Mouse (Mus musculus) bone marrow, adult 2 months (tissue): Measurements from ENCODE around the gene Nit1.

Experiments
- CTCF ChIP-seq: fragments of 200-500 bp; IDR thresholded peaks from 2 replicates; pipeline ENCODE4 v1.5.1; 2011; ENCODE audit warnings: low read length, control low read depth; ENCODE audit not compliant: control insufficient read depth, insufficient read depth
- POLR2A ChIP-seq: fragments of 200-500 bp; IDR thresholded peaks from 2 replicates; pipeline ENCODE4 v1.6.1; 2011; ENCODE audit warnings: low read depth, mild to moderate bottlenecking, control low read depth, low read length, borderline replicate concordance; ENCODE audit not compliant: control insufficient read depth

- TF ChIP-seq CTCF (no peak), POLR2A (no peak)
Measured at GRCm38 (mm10) chr1:171295063-171295402, 50.4 kb downstream of the Nit1 start.
